Mouse (Mus musculus) heart, adult 11 months (tissue): ENCODE data around the gene Tfdp1.

Experiments used
- DNase-seq: peaks from one replicate; pipeline ENCODE4 v3.0.0; 2022

Tfdp1 gene

GRCm38 (mm10) chr8:13353155-13353833 lies 14.7 kb downstream of the Tfdp1 start:
- DNase-seq: no peak

DNA sequence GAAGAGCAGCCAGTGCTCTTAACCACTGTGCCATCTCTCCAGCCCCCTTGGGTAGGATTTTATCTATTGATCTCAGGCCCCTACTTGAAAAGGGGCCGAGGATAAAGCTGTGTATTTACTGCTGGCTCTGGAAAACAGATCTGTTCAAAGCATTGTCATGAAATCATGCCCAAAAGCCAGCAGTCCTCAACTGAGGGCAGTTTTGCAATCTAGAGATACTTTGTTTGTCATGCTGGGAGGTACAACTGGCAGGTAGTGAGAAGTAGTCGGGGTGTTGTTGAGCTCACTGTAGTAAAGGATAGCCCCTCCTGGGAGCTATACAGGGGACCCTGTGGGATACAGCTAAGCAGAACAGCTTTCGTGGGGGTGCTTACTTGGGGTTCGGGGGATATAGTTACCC lies 15.3 kb downstream of the Tfdp1 start:
- no peak for DNase-seq

DNA sequence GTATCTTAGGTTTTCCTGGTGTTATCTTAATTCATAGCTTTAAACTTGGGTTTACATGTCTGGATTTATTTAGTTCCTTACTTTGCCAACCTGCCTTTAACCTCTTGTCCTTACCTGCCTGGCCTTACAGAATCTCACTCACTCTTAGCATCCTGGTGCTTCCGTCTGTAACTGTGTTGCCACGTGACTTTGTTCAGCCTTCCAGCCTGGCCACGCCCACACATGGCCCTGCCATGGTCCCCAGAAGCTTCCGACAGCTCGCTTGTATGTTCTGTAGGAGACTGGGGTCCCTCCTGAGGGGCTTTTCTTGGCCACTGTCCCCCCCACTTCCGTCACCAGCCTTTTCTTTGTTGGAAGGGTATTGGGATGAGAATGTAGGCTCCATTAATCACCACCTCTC lies 17.7 kb downstream of the Tfdp1 start:
- no peak for DNase-seq

DNA sequence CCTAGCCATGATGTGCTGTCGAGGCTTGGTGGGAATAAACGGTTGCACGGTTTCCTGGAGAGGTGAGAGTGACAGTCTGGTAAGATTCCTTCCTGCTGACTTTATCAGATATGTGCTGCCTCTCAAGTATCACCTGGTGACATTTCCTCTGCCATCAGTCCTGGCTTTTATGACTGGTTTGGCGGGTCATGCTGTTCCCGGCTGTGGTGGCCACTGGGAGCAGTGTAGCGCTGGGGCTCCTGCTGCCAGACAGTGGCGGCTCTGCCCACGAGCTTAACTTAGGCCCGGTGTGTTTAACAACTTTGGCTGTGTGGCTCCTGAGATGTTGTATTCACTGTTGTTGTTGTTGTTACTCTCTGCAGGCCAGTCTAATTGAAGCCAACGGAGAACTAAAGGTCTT lies 18.1 kb downstream of the Tfdp1 start:
- DNase-seq: no peak

- DNase-seq: no peak
Measured at GRCm38 (mm10) chr8:13360213-13360612, 21.7 kb downstream of the Tfdp1 start.

- DNase-seq: no peak
Measured at GRCm38 (mm10) chr8:13361865-13362264, 23.3 kb downstream of the Tfdp1 start.

- DNase-seq: no peak
Measured at GRCm38 (mm10) chr8:13373151-13373662, 34.7 kb downstream of the Tfdp1 start.

- no peak for DNase-seq
Measured at GRCm38 (mm10) chr8:13381630-13382029, 43.1 kb downstream of the Tfdp1 start.

DNA sequence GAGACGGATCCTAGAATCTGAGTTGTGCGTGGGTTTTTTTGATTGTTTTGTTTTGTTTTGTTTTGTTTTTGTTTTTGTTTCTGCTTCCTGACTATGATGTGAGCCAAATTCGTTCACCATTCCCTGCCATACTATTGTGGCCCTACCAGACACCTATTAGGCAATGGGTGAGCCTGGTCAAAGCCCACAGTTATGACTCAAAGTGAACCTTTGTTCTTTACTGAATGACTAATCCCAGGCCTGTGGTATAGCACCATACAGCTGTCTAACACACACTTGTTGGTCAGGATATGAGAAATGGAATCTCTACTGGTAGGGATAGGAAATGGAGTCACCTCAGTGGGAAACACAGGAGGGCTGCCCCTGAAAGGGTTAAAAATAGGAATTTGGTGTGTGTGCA lies 44.0 kb downstream of the Tfdp1 start:
- DNase-seq: no peak

DNA sequence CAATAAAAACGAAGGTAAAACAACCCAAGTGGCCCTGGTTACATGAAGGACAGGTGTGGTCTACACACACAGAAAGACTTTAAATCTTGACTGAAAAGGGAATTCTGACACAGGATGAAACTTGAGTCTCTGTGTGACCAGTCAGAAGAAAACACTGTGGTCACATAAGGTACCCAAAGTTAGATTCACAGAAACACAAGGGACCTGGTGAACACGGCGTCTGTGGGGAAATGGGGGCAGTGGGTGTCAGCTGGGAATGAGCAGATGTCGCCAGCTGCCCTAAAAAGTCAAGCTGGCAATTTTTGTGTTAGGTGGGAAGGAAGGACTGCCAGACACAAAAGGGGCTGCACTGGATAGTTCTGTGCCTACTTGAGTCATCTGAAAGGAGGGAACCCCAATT lies 44.4 kb downstream of the Tfdp1 start:
- no peak for DNase-seq

DNA sequence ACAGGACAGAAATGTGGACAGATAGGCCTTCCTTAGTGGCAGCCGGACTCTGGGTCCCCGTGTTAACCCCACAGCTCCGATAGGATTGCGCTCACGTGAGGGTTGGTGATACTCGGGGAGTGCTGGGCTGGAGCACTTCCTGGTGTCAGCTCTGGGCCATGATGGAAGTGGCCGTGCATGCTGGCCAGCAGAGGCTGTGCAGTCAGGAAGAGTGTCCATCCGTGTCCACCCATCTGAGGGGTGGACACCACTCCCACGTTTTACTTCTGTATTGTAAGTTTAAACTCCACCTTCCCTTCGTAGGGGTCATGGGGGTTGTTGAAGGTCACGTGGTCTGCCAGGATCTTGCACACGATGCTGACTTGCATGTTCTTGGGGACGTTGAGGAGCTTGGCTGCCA lies 47.8 kb downstream of the Tfdp1 start:
- no peak for DNase-seq

- no peak for DNase-seq
Measured at GRCm38 (mm10) chr8:13387728-13388127, 49.2 kb downstream of the Tfdp1 start.

GRCm38 (mm10) chr8:13388744-13389143 lies 50.2 kb downstream of the Tfdp1 start:
- DNase-seq: no peak

- no peak for DNase-seq
Measured at GRCm38 (mm10) chr8:13393869-13394268, 55.3 kb downstream of the Tfdp1 start.

DNA sequence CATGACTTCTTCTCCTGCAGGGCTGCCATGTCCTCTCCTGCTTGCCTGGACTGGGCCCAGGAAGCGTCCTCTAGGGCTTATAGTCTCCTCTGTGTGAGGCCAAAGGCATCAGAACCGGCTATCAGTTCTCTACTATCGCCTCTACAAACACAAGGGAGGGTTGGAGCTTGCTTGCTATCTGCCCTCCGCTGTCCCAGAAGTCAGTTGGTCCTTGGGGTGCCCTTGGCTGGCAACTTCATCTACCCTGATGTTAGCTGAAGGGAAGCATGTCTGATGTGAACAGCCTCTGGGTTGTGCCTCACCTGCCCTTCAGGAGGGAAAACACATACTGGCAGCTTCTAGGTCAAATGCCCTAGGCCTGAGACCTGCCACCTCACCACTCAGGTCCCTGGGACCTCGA lies 58.2 kb downstream of the Tfdp1 start, which contains the start of gene Atp4b:
Atp4b (minus strand) TSS at position 101 of the 400 bp plus-strand sequence.
- DNase-seq: no peak

DNA sequence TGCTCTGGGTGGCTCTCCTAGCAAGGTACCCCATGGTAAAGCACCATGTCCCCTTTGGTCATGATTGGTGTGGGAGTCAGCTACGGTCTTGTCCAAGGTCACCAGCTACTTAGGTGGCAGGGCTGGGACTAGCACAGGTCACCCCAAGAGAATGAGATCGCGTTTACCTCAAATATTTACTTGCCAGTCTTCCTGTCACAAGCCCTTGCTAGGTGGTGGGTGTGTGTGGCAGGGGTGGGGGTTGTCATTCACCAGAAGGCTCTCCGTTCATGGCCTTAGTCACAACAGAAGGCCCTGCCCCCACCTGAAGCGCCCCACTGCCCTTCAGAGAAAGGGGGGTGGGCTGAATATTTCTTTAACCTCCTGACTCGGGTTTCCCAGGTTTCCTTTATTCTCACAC lies 65.0 kb downstream of the Tfdp1 start:
- no peak for DNase-seq

GRCm38 (mm10) chr8:13404666-13405131 lies 66.1 kb downstream of the Tfdp1 start, which contains the start of gene Grk1:
Grk1 (plus strand) TSS chr8:13405081.
- DNase-seq: no peak

- no peak for DNase-seq
Measured at GRCm38 (mm10) chr8:13406011-13406410, 67.5 kb downstream of the Tfdp1 start.

DNA sequence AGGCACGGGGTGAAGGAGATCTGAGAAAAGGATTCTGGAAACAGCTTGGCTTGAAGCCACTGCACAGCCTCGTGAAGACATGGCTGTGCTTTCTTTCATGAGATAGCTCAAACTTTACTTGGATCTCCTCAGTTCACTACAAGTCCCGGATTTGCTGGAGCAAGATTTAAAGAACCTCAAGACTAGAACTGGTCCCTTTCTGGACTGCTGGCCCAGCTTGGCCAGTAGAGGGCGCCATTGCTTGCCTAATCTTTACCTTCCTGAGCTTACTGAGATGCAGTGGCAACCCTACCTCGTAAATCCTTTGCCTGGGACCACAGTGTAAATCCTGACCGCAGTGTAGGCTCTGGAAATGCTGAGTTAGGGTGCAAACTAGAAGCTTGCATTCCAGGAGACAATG lies 73.0 kb downstream of the Tfdp1 start:
- peak; percentile 87 for DNase-seq

GRCm38 (mm10) chr8:13412891-13413558 lies 74.5 kb downstream of the Tfdp1 start:
- peak; percentile 90 for DNase-seq

- DNase-seq: peak; percentile 95
Measured at GRCm38 (mm10) chr8:13413823-13414390, 75.4 kb downstream of the Tfdp1 start.

- peak; percentile 96 for DNase-seq
Measured at GRCm38 (mm10) chr8:13415879-13416278, 77.3 kb downstream of the Tfdp1 start.

DNA sequence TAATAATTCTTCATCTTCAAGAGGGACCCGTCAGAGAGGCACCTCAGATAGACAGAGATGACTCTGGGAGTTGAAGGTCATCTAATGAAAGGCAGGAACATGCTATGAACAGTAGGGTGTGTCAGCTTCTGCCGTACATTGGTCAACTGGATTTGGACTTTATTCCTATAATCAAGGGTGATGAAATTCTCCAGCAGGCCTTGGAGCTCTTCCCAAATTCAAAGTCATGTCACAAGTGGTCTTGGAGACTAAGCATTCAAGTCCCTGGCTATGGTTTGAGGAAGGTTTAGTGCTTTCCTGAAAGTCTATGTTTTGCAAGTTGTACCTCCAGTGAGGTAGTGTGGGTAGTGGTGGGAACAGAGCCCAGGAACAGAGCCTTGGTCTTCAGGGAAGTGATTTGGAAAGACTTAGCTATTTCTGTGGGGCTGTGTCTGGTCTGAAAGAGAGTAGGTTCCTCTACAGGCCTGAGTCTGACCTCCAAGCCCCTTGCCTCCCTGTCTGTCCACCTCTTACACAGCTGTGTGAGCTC lies 80.6 kb downstream of the Tfdp1 start:
- peak; percentile 85 for DNase-seq

- peak; percentile 79 for DNase-seq
Measured at GRCm38 (mm10) chr8:13420970-13421369, 82.4 kb downstream of the Tfdp1 start.
